Mouse (Mus musculus) cerebellum, adult 2 months (tissue): ENCODE measurements around the gene Olfr553.

Experiments
- CTCF ChIP-seq: fragments of 200-500 bp; IDR thresholded peaks from 2 replicates; pipeline ENCODE4 v1.5.1; 2011; ENCODE audit warnings: low read depth, mild to moderate bottlenecking, control low read depth, low read length, moderate library complexity, borderline replicate concordance; ENCODE audit not compliant: insufficient read depth
- POLR2A ChIP-seq: fragments of 200-500 bp; IDR thresholded peaks from 2 replicates; pipeline ENCODE4 v1.6.1; 2011; ENCODE audit warnings: low read length, control low read depth, borderline replicate concordance; ENCODE audit not compliant: insufficient read depth

GRCm38 (mm10) chr7:102636665-102637064, 18.6 kb upstream of the Olfr553 start:
- no peak for TF ChIP-seq CTCF
- TF ChIP-seq POLR2A: no peak
